Mouse (Mus musculus) hindbrain, embryonic 15.5 days (tissue): Measurements from ENCODE around the gene Mpzl2. TPM values are rescaled to one million over a fixed set of nuclear protein-coding genes. Genes with fewer than 3 reads are reported as not detected.

Experiments used
- ATAC-seq: fragments of 200-750 bp; cut with Nextera tagmentation; 2 replicates; pipeline ENCODE4 v1.8.0; 2017; ENCODE audit warnings: low read depth, moderate number of reproducible peaks, moderate TSS enrichment; ENCODE audit not compliant: low FRiP score
- H3K27ac ChIP-seq: fragments of 300-500 bp; sonication (generic); replicated peaks from 2 replicates; pipeline ENCODE4 v1.5.1; 2015; ENCODE audit warnings: mild to moderate bottlenecking, inconsistent platforms
- H3K27me3 ChIP-seq: fragments of 300-500 bp; sonication (generic); 2 replicates; pipeline ENCODE4 v1.6.1; 2015; ENCODE audit warnings: control low read depth, inconsistent platforms
- H3K36me3 ChIP-seq: fragments of 300-500 bp; sonication (generic); 2 replicates; pipeline ENCODE4 v1.6.1; 2015; ENCODE audit warnings: control low read depth, inconsistent platforms
- H3K4me1 ChIP-seq: fragments of 300-500 bp; sonication (generic); replicated peaks from 2 replicates; pipeline ENCODE4 v1.6.1; 2015; ENCODE audit warnings: control low read depth, inconsistent platforms
- H3K4me2 ChIP-seq: fragments of 300-500 bp; sonication (generic); 2 replicates; pipeline ENCODE4 v1.6.1; 2015; ENCODE audit warnings: moderate library complexity, mild to moderate bottlenecking, inconsistent platforms
- H3K4me3 ChIP-seq: fragments of 300-500 bp; sonication (generic); 2 replicates; pipeline ENCODE4 v1.5.1; 2015; ENCODE audit warnings: mild to moderate bottlenecking, inconsistent platforms
- H3K9ac ChIP-seq: fragments of 300-500 bp; sonication (generic); 2 replicates; pipeline ENCODE4 v1.6.1; 2015; ENCODE audit warnings: inconsistent platforms
- H3K9me3 ChIP-seq: fragments of 300-500 bp; sonication (generic); 2 replicates; pipeline ENCODE4 v1.6.1; 2016; ENCODE audit warnings: control low read depth, inconsistent platforms
- WGBS: fragments of 180-500 bp; shearing (Covaris S2); methylation state at CpG from one replicate; pipeline ENCODE4 v1.1.7; 2015; 5-methylcytosine and 5-hydroxymethylcytosine counted together
- polyA plus RNA-seq: library from polyadenylated mRNA; unstranded; fragments of >200 nt; fragmentation: Nextera tagmentation; extraction: Ambion mirVana; gene quantifications from 2 replicates; pipeline ENCODE4 v1.2.1, GENCODE M21; 2015

Mpzl2 gene
- polyA plus RNA-seq, 1 experiment from 2014 or later = 2.6 TPM

GRCm38 (mm10) chr9:45095149-45095937, 55.7 kb downstream of the Mpzl2 start:
- Histone ChIP-seq H3K36me3 (no peaks in the 10 kb centered on the region), H3K4me3 (no peak overlapping the region), H3K9me3 (no peaks in the 10 kb centered on the region), H3K27me3 (no peaks in the 10 kb centered on the region), H3K9ac (no peak overlapping the region), H3K4me1 (no peaks in the 10 kb centered on the region), H3K27ac (no peak overlapping the region), H3K4me2 (no peak overlapping the region)
- no peak for ATAC-seq
- WGBS = 83% methylated on average over 6 of the region's 6 CpGs

- ATAC-seq = no peak
- Histone ChIP-seq H3K9ac (no peak overlapping the region), H3K4me2 (no peak overlapping the region), H3K4me1 (no peaks in the 10 kb centered on the region), H3K27me3 (no peaks in the 10 kb centered on the region), H3K9me3 (no peaks in the 10 kb centered on the region), H3K27ac (no peak overlapping the region), H3K4me3 (no peak overlapping the region), H3K36me3 (no peaks in the 10 kb centered on the region)
- WGBS = 84% methylated on average over 5 of the region's 5 CpGs
These were observed 58.3 kb downstream of the Mpzl2 start for GRCm38 (mm10) chr9:45097877-45098276.

- no peaks in the 10 kb centered on the region for H3K36me3 ChIP-seq
- no peak for ATAC-seq
- no peak overlapping the region for H3K4me3 ChIP-seq
- H3K9ac ChIP-seq = no peak overlapping the region
- no peaks in the 10 kb centered on the region for H3K4me1 ChIP-seq
- H3K27me3 ChIP-seq = no peaks in the 10 kb centered on the region
- 50% methylated on average over 3 of the region's 3 CpGs for WGBS
- no peak overlapping the region for H3K27ac ChIP-seq
- no peaks in the 10 kb centered on the region for H3K9me3 ChIP-seq
- no peak overlapping the region for H3K4me2 ChIP-seq
These were observed 58.8 kb downstream of the Mpzl2 start for GRCm38 (mm10) chr9:45098426-45098825.

- ATAC-seq = no peak
- Histone ChIP-seq H3K4me2 (no peak overlapping the region), H3K4me1 (no peaks in the 10 kb centered on the region), H3K27ac (no peak overlapping the region), H3K9me3 (no peaks in the 10 kb centered on the region), H3K9ac (no peak overlapping the region), H3K27me3 (no peaks in the 10 kb centered on the region), H3K36me3 (no peaks in the 10 kb centered on the region), H3K4me3 (no peak overlapping the region)
- 96% methylated on average over 1 of the region's 1 CpGs for WGBS
These were observed 62.9 kb downstream of the Mpzl2 start for GRCm38 (mm10) chr9:45102528-45102927.

- H3K9ac ChIP-seq = no peak overlapping the region
- no peak overlapping the region for H3K4me2 ChIP-seq
- WGBS = 72% methylated on average over 11 of the region's 11 CpGs
- H3K4me3 ChIP-seq = no peak overlapping the region
- H3K36me3 ChIP-seq = no peaks in the 10 kb centered on the region
- no peaks in the 10 kb centered on the region for H3K4me1 ChIP-seq
- no peaks in the 10 kb centered on the region for H3K9me3 ChIP-seq
- H3K27ac ChIP-seq = no peak overlapping the region
- no peaks in the 10 kb centered on the region for H3K27me3 ChIP-seq
- no peak for ATAC-seq
These were observed 63.8 kb downstream of the Mpzl2 start for GRCm38 (mm10) chr9:45103211-45103979.

Other genes starting within 250 kb of the Mpzl2 start
- gene Tmem25, start 240.5 kb upstream of the Mpzl2 start, polyA plus RNA-seq = 20.2 and 22.7 TPM in 2 replicates
- gene Ttc36, start 236.7 kb upstream of the Mpzl2 start, polyA plus RNA-seq = 0.26 and 0.42 TPM in 2 replicates
- gene Kmt2a, start 158.5 kb upstream of the Mpzl2 start, polyA plus RNA-seq = 23.2 and 25.9 TPM in 2 replicates
- 802 and 842 TPM in 2 replicates for gene Atp5l, start 119.1 kb upstream of the Mpzl2 start, polyA plus RNA-seq
- gene Ube4a, start 74.2 kb upstream of the Mpzl2 start, polyA plus RNA-seq = 34.6 and 35.1 TPM in 2 replicates
- gene Cd3g, start 59.4 kb upstream of the Mpzl2 start, polyA plus RNA-seq = not detected in 2 replicates
- gene Cd3d, start 58.0 kb upstream of the Mpzl2 start, polyA plus RNA-seq = not detected in 2 replicates
- 0.18 TPM in 1 of 2 replicates, not detected in the other for gene Cd3e, start 30.2 kb upstream of the Mpzl2 start, polyA plus RNA-seq
- 1.3 TPM in 2 replicates for gene Mpzl3, start 15.4 kb downstream of the Mpzl2 start, polyA plus RNA-seq
- gene Jaml, start 39.4 kb downstream of the Mpzl2 start, polyA plus RNA-seq = 0.31 and 0.34 TPM in 2 replicates
- gene Scn2b, start 78.0 kb downstream of the Mpzl2 start, polyA plus RNA-seq = 10.3 TPM in 2 replicates
- gene Scn4b, start 98.6 kb downstream of the Mpzl2 start, polyA plus RNA-seq = 0.31 and 0.55 TPM in 2 replicates
- gene BC049352, start 142.2 kb downstream of the Mpzl2 start, polyA plus RNA-seq = not detected in 2 replicates
- gene Tmprss4, start 164.3 kb downstream of the Mpzl2 start, polyA plus RNA-seq = 0.14 TPM in 1 of 2 replicates, not detected in the other
- 0.62 and 1.0 TPM in 2 replicates for gene Il10ra, start 229.3 kb downstream of the Mpzl2 start, polyA plus RNA-seq